Mouse (Mus musculus): ENCODE data around the gene Sh3pxd2a.
A peak's percentile ranks its signal among the peaks of the same experiment; 100 is the strongest.

The Sh3pxd2a gene

DNA sequence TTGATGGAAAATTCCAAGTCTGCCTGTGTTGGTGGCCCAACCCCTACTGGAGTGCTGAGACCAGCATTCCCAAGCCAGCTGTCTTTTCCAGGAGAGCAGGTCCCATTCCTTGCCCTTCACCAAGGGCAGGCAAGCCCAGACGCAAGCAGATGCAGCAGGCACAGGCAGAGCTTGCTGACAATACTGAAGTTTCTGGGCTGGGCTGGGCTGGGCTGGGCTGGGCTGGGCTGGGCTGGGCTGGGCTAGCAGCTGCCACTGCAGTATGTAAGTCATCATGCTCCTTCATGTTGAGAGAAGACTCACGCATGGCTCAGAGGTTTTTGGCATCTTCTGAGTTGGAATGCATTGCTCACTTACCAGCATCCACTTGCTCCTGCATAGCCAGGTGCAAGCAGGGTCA, 27.7 kb upstream of the Sh3pxd2a start:
- no peak for DNase-seq (ENCODE audit: low spot score in 2 of 2)

GRCm38 (mm10) chr19:47489233-47489632, 25.0 kb upstream of the Sh3pxd2a start:
- DNase-seq (ENCODE audit: low spot score in 2 of 2): no peak

GRCm38 (mm10) chr19:47488250-47488649, 24.0 kb upstream of the Sh3pxd2a start:
- no peak for DNase-seq (ENCODE audit: low spot score in 2 of 2)

GRCm38 (mm10) chr19:47487572-47487971, 23.4 kb upstream of the Sh3pxd2a start:
- DNase-seq (ENCODE audit: low spot score in 2 of 2): no peak

DNA sequence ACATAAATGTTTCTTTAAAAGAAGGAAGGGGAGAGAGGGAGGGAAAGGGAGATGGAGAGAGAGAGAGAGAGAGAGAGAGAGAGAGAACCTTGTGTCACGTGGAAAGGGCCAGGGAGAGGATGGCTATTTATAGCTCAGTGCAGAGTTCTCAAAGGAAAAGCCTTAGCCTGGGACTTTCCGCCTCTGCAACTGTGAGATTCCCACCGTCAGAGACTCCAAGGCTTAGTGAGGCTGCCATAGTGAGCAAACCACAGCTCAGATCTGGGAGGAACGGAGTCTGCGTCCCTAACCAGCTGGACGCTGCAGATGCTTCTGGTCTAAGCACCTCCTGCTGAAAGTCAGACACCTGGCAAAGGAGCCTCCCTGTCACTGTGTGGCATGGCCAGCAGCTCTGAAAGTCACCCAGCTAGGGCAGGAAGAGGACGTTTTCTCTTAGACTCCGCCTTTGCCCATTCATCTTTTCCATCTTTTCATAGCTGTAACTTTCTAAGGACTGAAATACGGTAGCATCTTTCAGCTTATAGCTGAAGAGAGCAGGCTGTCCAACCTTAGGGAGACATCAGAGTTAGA, 21.9 kb upstream of the Sh3pxd2a start:
- peak; percentile 41 to 44 for DNase-seq (ENCODE audit: low spot score in 2 of 2)

- DNase-seq (ENCODE audit: low spot score in 2 of 2): no peak
These were observed 19.9 kb upstream of the Sh3pxd2a start for GRCm38 (mm10) chr19:47484110-47484509.

DNA sequence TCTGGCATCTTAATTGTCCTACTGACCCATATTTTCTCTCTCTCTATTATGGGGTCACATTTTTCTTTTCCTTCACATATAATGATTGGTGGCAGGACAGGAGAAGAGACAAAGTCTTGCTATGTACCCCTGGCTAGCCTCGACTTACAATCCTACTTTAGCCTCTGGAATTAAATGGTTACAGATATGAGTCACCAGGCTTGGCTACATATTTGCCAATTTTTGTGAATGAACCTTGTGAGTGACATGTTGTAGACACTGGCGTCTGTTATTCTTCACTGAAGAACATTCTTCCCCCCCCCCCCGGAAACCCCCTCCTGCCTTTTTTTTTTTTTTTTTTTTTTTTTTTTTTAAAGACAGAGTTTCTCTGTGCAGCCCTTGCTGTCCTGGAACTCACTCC, 19.1 kb upstream of the Sh3pxd2a start:
- DNase-seq (ENCODE audit: low spot score in 2 of 2): no peak

GRCm38 (mm10) chr19:47473453-47473852, 9.3 kb upstream of the Sh3pxd2a start:
- no peak for DNase-seq (ENCODE audit: low spot score in 2 of 2)

- DNase-seq (ENCODE audit: low spot score in 2 of 2): peak in 1 of 2 experiments; percentile 17
These were observed 8.7 kb upstream of the Sh3pxd2a start for GRCm38 (mm10) chr19:47472881-47473400.

DNA sequence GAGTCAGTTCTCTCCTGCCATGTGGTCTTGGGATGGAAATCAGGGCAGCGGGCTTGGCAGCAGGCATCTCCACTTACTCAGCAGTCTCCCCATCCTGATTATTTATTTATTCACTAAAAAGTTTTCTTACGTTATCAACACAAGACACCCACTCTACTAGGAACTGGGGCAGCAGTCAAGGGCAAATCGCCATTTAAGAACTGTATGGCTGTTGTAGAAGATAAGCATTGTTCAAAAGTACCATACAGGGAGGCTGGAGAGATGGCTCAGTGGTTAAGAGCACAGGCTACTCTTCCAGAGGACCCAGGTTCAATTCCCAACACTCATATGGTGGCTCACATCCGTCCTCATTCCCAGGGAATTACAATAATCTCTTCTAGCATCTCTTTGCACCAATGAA, 7.6 kb upstream of the Sh3pxd2a start:
- DNase-seq (ENCODE audit: low spot score in 2 of 2): no peak

GRCm38 (mm10) chr19:47468750-47469149, 4.5 kb upstream of the Sh3pxd2a start:
- DNase-seq (ENCODE audit: low spot score in 2 of 2): no peak

- DNase-seq (ENCODE audit: low spot score in 2 of 2): no peak
These were observed 2.6 kb upstream of the Sh3pxd2a start for GRCm38 (mm10) chr19:47466775-47467174.

GRCm38 (mm10) chr19:47465467-47465866, 1.3 kb upstream of the Sh3pxd2a start:
- no peak for DNase-seq (ENCODE audit: low spot score in 2 of 2)

- peak; percentile 83 to 87 for DNase-seq (ENCODE audit: low spot score in 2 of 2)
These were observed 431 bp downstream of the Sh3pxd2a start for GRCm38 (mm10) chr19:47463636-47464303.

GRCm38 (mm10) chr19:47463206-47463605, 995 bp downstream of the Sh3pxd2a start:
- DNase-seq (ENCODE audit: low spot score in 2 of 2): no peak

DNA sequence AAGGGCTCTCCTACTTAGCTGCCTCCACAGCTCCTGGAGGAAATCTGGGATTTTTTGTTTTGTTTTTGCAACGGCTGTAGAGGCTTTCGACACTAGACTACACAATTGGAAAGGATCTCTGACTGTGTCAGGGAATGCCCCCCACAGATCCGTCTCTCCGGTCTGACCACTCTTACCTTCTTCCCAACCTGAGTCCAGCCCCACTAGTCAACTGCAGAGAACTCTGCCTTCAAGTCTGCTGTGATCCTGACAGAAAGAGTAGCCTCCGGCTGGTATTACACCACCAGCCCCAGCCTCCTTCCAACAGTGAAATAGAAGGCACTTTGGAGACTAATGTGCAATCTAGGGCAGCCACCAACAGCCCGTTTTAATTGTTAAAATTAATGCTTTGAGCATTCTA, 1.5 kb downstream of the Sh3pxd2a start:
- no peak for DNase-seq (ENCODE audit: low spot score in 2 of 2)

- no peak for DNase-seq (ENCODE audit: low spot score in 2 of 2)
These were observed 2.4 kb downstream of the Sh3pxd2a start for GRCm38 (mm10) chr19:47461838-47462237.

- no peak for DNase-seq (ENCODE audit: low spot score in 2 of 2)
These were observed 2.8 kb downstream of the Sh3pxd2a start for GRCm38 (mm10) chr19:47461386-47461785.

GRCm38 (mm10) chr19:47460120-47460960, 3.9 kb downstream of the Sh3pxd2a start:
- no peak for DNase-seq (ENCODE audit: low spot score in 2 of 2)

DNA sequence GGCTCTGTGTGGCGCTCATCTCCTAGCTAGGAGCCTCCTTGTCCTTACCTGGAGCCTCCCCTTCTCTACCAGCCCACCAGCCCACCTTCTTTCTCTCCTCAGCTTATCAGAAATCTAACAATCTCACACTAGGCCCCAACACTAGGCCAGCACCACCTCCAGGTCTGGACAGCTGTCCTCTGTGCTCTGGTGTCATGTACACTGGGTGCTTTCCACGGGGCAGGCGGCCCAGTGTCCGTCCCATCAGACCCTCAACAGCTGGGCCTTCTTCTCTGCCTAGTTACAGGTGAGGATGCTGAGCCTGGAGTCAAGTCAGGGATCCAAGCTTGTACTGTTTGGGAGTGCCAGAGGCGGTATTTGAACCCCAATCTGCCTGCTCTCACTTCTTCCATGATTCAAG, 5.0 kb downstream of the Sh3pxd2a start:
- no peak for DNase-seq (ENCODE audit: low spot score in 2 of 2)

- DNase-seq (ENCODE audit: low spot score in 2 of 2): no peak
These were observed 5.6 kb downstream of the Sh3pxd2a start for GRCm38 (mm10) chr19:47458504-47459161.
